Mouse (Mus musculus): ENCODE results near the gene Pidd1. TPM values are rescaled to one million over a fixed set of nuclear protein-coding genes. Genes with fewer than 3 reads are reported as not detected.
"Not testable (repeated sequence)": the region's sequence is repeated elsewhere in the genome, so short reads cannot be mapped to it uniquely, and the experiment has no call there.

Gene Pidd1
- polyA plus RNA-seq, 2 experiments: 6.1 to 15.5 TPM

- Histone ChIP-seq H3K4me3 (ENCODE audit: insufficient read depth in 1 of 2, low read depth in 2 of 2, low read length in 2 of 2) (no peak overlapping the region), H3K4me1 (replicated peaks; ENCODE audit: control insufficient read depth in 2 of 2, insufficient read depth in 2 of 2, low read length in 1 of 2) (peaks cover 11 to 14% of the 10 kb centered on the region in 2 experiments), H3K27me3 (ENCODE audit: control insufficient read depth, insufficient read depth, low read length) (no peaks in the 10 kb centered on the region), H3K9me3 (ENCODE audit: control insufficient read depth, low read length) (no peaks in the 10 kb centered on the region), H3K9ac (replicated peaks) (no peak overlapping the region), H3K27ac (no peak overlapping the region), H3K36me3 (replicated peaks; ENCODE audit: control insufficient read depth, insufficient read depth, low read depth) (peaks cover 4% of the 10 kb centered on the region; the same call in 1 of the 2 replicates), H3K4me2 (ENCODE audit: low read depth) (no peak overlapping the region)
- TF ChIP-seq EP300 (IDR thresholded peaks at IDR 0.05; ENCODE audit: low read depth) (no peak), CTCF (IDR thresholded peaks at IDR 0.05; ENCODE audit: low read depth) (no peak)
- 77% methylated on average over 1 of the region's 1 CpGs for WGBS (ENCODE audit: insufficient replicate concordance)
- DNase-seq (ENCODE audit: low read depth in 3 of 3, low spot score in 3 of 3) (no peak), ATAC-seq (ENCODE audit: insufficient read depth) (no peak)
Measured at GRCm38 (mm10) chr7:141411667-141412066, 32.2 kb downstream of the Pidd1 start.

GRCm38 (mm10) chr7:141410631-141411030, 33.2 kb downstream of the Pidd1 start:
- H3K27ac ChIP-seq: no peak overlapping the region
- H3K9ac ChIP-seq (replicated peaks): no peak overlapping the region
- no peak for ATAC-seq (ENCODE audit: insufficient read depth)

GRCm38 (mm10) chr7:141408833-141409232, 35.0 kb downstream of the Pidd1 start:
- Histone ChIP-seq H3K4me2 (ENCODE audit: low read depth) (no peak overlapping the region), H3K27me3 (ENCODE audit: control insufficient read depth, insufficient read depth, low read length) (no peaks in the 10 kb centered on the region), H3K9me3 (ENCODE audit: control insufficient read depth, low read length) (no peaks in the 10 kb centered on the region), H3K4me3 (ENCODE audit: insufficient read depth in 1 of 2, low read depth in 2 of 2, low read length in 2 of 2) (no peak overlapping the region), H3K27ac (no peak overlapping the region), H3K4me1 (replicated peaks; ENCODE audit: control insufficient read depth in 2 of 2, insufficient read depth in 2 of 2, low read length in 1 of 2) (peaks cover 3 to 6% of the 10 kb centered on the region in 2 experiments; a peak in 3 of 4 replicates), H3K9ac (replicated peaks) (no peak overlapping the region), H3K36me3 (replicated peaks; ENCODE audit: control insufficient read depth, insufficient read depth, low read depth) (peaks cover 13% of the 10 kb centered on the region; the same call in 1 of the 2 replicates)
- 10% methylated on average over 11 of the region's 11 CpGs for WGBS (ENCODE audit: insufficient replicate concordance)
- TF ChIP-seq CTCF (IDR thresholded peaks at IDR 0.05; ENCODE audit: low read depth) (peak; percentile 98), EP300 (IDR thresholded peaks at IDR 0.05; ENCODE audit: low read depth) (no peak)
- peak; percentile 56 for ATAC-seq (ENCODE audit: insufficient read depth)
- DNase-seq (ENCODE audit: low read depth in 3 of 3, low spot score in 3 of 3): peak in 2 of 3 experiments; percentile 61 to 67

More at GRCm38 (mm10) chr7:141410631-141411030, 33.2 kb downstream of the Pidd1 start:
- peaks cover 11 to 14% of the 10 kb centered on the region in 2 experiments for H3K4me1 ChIP-seq (replicated peaks; ENCODE audit: control insufficient read depth in 2 of 2, insufficient read depth in 2 of 2, low read length in 1 of 2)
- no peaks in the 10 kb centered on the region for H3K27me3 ChIP-seq (ENCODE audit: control insufficient read depth, insufficient read depth, low read length)
- no peak overlapping the region for H3K4me3 ChIP-seq (ENCODE audit: insufficient read depth in 1 of 2, low read depth in 2 of 2, low read length in 2 of 2)
- no peak for DNase-seq (ENCODE audit: low read depth in 3 of 3, low spot score in 3 of 3)
- H3K4me2 ChIP-seq (ENCODE audit: low read depth): no peak overlapping the region
- 86% methylated on average over 8 of the region's 8 CpGs for WGBS (ENCODE audit: insufficient replicate concordance)
- peaks cover 4% of the 10 kb centered on the region; the same call in 1 of the 2 replicates for H3K36me3 ChIP-seq (replicated peaks; ENCODE audit: control insufficient read depth, insufficient read depth, low read depth)
- no peaks in the 10 kb centered on the region for H3K9me3 ChIP-seq (ENCODE audit: control insufficient read depth, low read length)
- no peak for TF ChIP-seq CTCF (IDR thresholded peaks at IDR 0.05; ENCODE audit: low read depth)
- TF ChIP-seq EP300 (IDR thresholded peaks at IDR 0.05; ENCODE audit: low read depth): no peak

GRCm38 (mm10) chr7:141407670-141408069, 36.2 kb downstream of the Pidd1 start:
- WGBS (ENCODE audit: insufficient replicate concordance): 83% methylated on average over 7 of the region's 7 CpGs
- not testable (repeated sequence) for DNase-seq (ENCODE audit: low read depth in 3 of 3, low spot score in 3 of 3)

GRCm38 (mm10) chr7:141405466-141405865, 38.4 kb downstream of the Pidd1 start:
- no peak for ATAC-seq (ENCODE audit: insufficient read depth)
- no peak for DNase-seq (ENCODE audit: low read depth in 3 of 3, low spot score in 3 of 3)
- Histone ChIP-seq H3K9me3 (ENCODE audit: control insufficient read depth, low read length) (no peaks in the 10 kb centered on the region), H3K27me3 (ENCODE audit: control insufficient read depth, insufficient read depth, low read length) (no peaks in the 10 kb centered on the region), H3K4me3 (ENCODE audit: insufficient read depth in 1 of 2, low read depth in 2 of 2, low read length in 2 of 2) (no peak overlapping the region), H3K36me3 (replicated peaks; ENCODE audit: control insufficient read depth, insufficient read depth, low read depth) (peaks cover 44% of the 10 kb centered on the region), H3K4me2 (ENCODE audit: low read depth) (no peak overlapping the region), H3K4me1 (replicated peaks; ENCODE audit: control insufficient read depth in 2 of 2, insufficient read depth in 2 of 2, low read length in 1 of 2) (no peaks in the 10 kb centered on the region; a peak in 1 of 4 replicates), H3K9ac (replicated peaks) (no peak overlapping the region), H3K27ac (no peak overlapping the region)
- WGBS (ENCODE audit: insufficient replicate concordance): 66% methylated on average over 4 of the region's 4 CpGs
- no peak for TF ChIP-seq CTCF (IDR thresholded peaks at IDR 0.05; ENCODE audit: low read depth)
- TF ChIP-seq EP300 (IDR thresholded peaks at IDR 0.05; ENCODE audit: low read depth): no peak

More at GRCm38 (mm10) chr7:141407670-141408069, 36.2 kb downstream of the Pidd1 start:
- not testable (repeated sequence) for H3K4me2 ChIP-seq (ENCODE audit: low read depth); ATAC-seq (ENCODE audit: insufficient read depth); H3K9ac ChIP-seq (replicated peaks); H3K4me1 ChIP-seq (replicated peaks; ENCODE audit: control insufficient read depth in 2 of 2, insufficient read depth in 2 of 2, low read length in 1 of 2); H3K27me3 ChIP-seq (ENCODE audit: control insufficient read depth, insufficient read depth, low read length); H3K27ac ChIP-seq; H3K9me3 ChIP-seq (ENCODE audit: control insufficient read depth, low read length); H3K4me3 ChIP-seq (ENCODE audit: insufficient read depth in 1 of 2, low read depth in 2 of 2, low read length in 2 of 2)
- peaks cover 23% of the 10 kb centered on the region for H3K36me3 ChIP-seq (replicated peaks; ENCODE audit: control insufficient read depth, insufficient read depth, low read depth)
